Mouse (Mus musculus) MEL (cell line): Measurements from ENCODE around the gene Fam111a. TPM values are rescaled to one million over a fixed set of nuclear protein-coding genes. Genes with fewer than 3 reads are reported as not detected.
"Not testable (repeated sequence)": the region's sequence is repeated elsewhere in the genome, so short reads cannot be mapped to it uniquely, and the experiment has no call there.

ENCODE experiments used
- DNase-seq: peaks from one replicate; pipeline ENCODE4 v3.0.0; 2011; ENCODE audit warnings: low read depth, low spot score
- H3K27ac ChIP-seq: 2 replicates; pipeline ENCODE4 v1.5.1; 2012; ENCODE audit warnings: low read depth, mild to moderate bottlenecking, control low read depth, low read length, moderate library complexity; ENCODE audit not compliant: control insufficient read depth
- H3K27me3 ChIP-seq, 2 experiments: fragments of 150-350 bp in 1 of 2; sonication (generic) in 1 of 2; 2 replicates each; pipeline ENCODE4 v1.6.1; 2012; ENCODE audit warnings: low read length in 2 of 2, mild to moderate bottlenecking in 2 of 2, improper control_type of control experiment in 1 of 2, moderate library complexity in 1 of 2; ENCODE audit not compliant: insufficient read depth in 2 of 2, control insufficient read depth in 1 of 2
- H3K36me3 ChIP-seq, 2 experiments: 2 replicates each; pipeline ENCODE4 v1.6.1; 2012 to 2014; ENCODE audit warnings: low read length in 2 of 2, improper control_type of control experiment in 1 of 2, inconsistent platforms in 1 of 2, mild to moderate bottlenecking in 1 of 2; ENCODE audit not compliant: insufficient read depth in 2 of 2, control insufficient read depth in 1 of 2
- H3K4me1 ChIP-seq, 2 experiments: fragments of 150-350 bp in 1 of 2; sonication (generic) in 1 of 2; 2 replicates each; pipeline ENCODE4 v1.6.1; 2012; ENCODE audit warnings: low read length in 2 of 2, improper control_type of control experiment in 1 of 2, mild to moderate bottlenecking in 1 of 2; ENCODE audit not compliant: insufficient read depth in 2 of 2, control insufficient read depth in 1 of 2
- H3K4me3 ChIP-seq, 2 experiments: fragments of 150-350 bp in 1 of 2; sonication (generic) in 1 of 2; 2 replicates each; pipeline ENCODE4 v1.5.1; 2012; ENCODE audit warnings: low read depth in 2 of 2, low read length in 2 of 2, mild to moderate bottlenecking in 2 of 2, moderate library complexity in 2 of 2, control low read depth in 1 of 2, improper control_type of control experiment in 1 of 2; ENCODE audit not compliant: control insufficient read depth in 1 of 2, insufficient read depth in 1 of 2
- H3K79me2 ChIP-seq: 2 replicates; pipeline ENCODE4 v1.6.1; 2012; ENCODE audit warnings: mild to moderate bottlenecking, low read length, moderate library complexity; ENCODE audit not compliant: control insufficient read depth, poor library complexity, insufficient read depth
- H3K9ac ChIP-seq: 2 replicates; pipeline ENCODE4 v1.6.1; 2012; ENCODE audit warnings: low read depth, mild to moderate bottlenecking, control low read depth, low read length, moderate library complexity; ENCODE audit not compliant: control insufficient read depth, poor library complexity, severe bottlenecking
- H3K9me3 ChIP-seq: fragments of 150-350 bp; sonication (generic); replicated peaks from 2 replicates; pipeline ENCODE4 v1.6.1; 2012; ENCODE audit warnings: mild to moderate bottlenecking, low read length, improper control_type of control experiment, moderate library complexity; ENCODE audit not compliant: insufficient read depth
- ETS1 ChIP-seq: IDR thresholded peaks from 2 replicates; pipeline ENCODE4 v1.6.1; 2012; ENCODE audit warnings: low read depth, mild to moderate bottlenecking, inconsistent platforms, low read length, improper control_type of control experiment, moderate library complexity
- GABPA ChIP-seq: IDR thresholded peaks from 2 replicates; pipeline ENCODE4 v1.6.1; 2012; ENCODE audit warnings: low read depth, mild to moderate bottlenecking, inconsistent platforms, low read length, improper control_type of control experiment, moderate library complexity
- MAFK ChIP-seq: IDR thresholded peaks from 2 replicates; pipeline ENCODE4 v1.6.1; 2011; ENCODE audit warnings: low read depth, mild to moderate bottlenecking, low read length, improper control_type of control experiment, borderline replicate concordance
- MEF2A ChIP-seq: IDR thresholded peaks from 2 replicates; pipeline ENCODE4 v1.6.1; 2014; ENCODE audit warnings: low read depth, mild to moderate bottlenecking, inconsistent platforms, low read length, improper control_type of control experiment; ENCODE audit not compliant: poor library complexity, insufficient replicate concordance, severe bottlenecking; ENCODE audit errors: extremely low read depth
- MXI1 ChIP-seq: IDR thresholded peaks from 2 replicates; pipeline ENCODE4 v1.6.1; 2011; ENCODE audit warnings: mild to moderate bottlenecking, low read depth, low read length, improper control_type of control experiment
- NELFE ChIP-seq: IDR thresholded peaks from 2 replicates; pipeline ENCODE4 v1.6.1; 2011; ENCODE audit warnings: low read depth, low read length, improper control_type of control experiment
- POLR2AphosphoS5 ChIP-seq: IDR thresholded peaks from 2 replicates; pipeline ENCODE4 v1.6.1; 2012; ENCODE audit warnings: low read depth, borderline replicate concordance, mild to moderate bottlenecking, inconsistent platforms, low read length, moderate library complexity, mixed read lengths
- RCOR1 ChIP-seq: IDR thresholded peaks from 2 replicates; pipeline ENCODE4 v1.6.1; 2012; ENCODE audit warnings: low read depth, mild to moderate bottlenecking, inconsistent platforms, low read length, improper control_type of control experiment
- TCF12 ChIP-seq: IDR thresholded peaks from 2 replicates; pipeline ENCODE4 v1.6.1; 2014; ENCODE audit warnings: low read depth, mild to moderate bottlenecking, inconsistent platforms, low read length, improper control_type of control experiment, moderate library complexity
- UBTF ChIP-seq: IDR thresholded peaks from 2 replicates; pipeline ENCODE4 v1.6.1; 2012; ENCODE audit warnings: low read depth, mild to moderate bottlenecking, inconsistent platforms, low read length, improper control_type of control experiment, moderate library complexity, borderline replicate concordance; ENCODE audit not compliant: insufficient read depth
- ZKSCAN1 ChIP-seq: IDR thresholded peaks from 2 replicates; pipeline ENCODE4 v1.6.1; 2012; ENCODE audit warnings: low read depth, mild to moderate bottlenecking, inconsistent platforms, low read length, improper control_type of control experiment, moderate library complexity
- ZMIZ1 ChIP-seq: IDR thresholded peaks from 2 replicates; pipeline ENCODE4 v1.6.1; 2012; ENCODE audit warnings: low read depth, mild to moderate bottlenecking, inconsistent platforms, low read length, improper control_type of control experiment, moderate library complexity
- ZNF384 ChIP-seq: IDR thresholded peaks from 2 replicates; pipeline ENCODE4 v1.6.1; 2012; ENCODE audit warnings: low read depth, mild to moderate bottlenecking, inconsistent platforms, low read length, improper control_type of control experiment
- polyA plus RNA-seq, 2 experiments: library from polyadenylated mRNA; stranded (reverse) in 1 of 2; unstranded in 1 of 2; fragments of >175 nt in 1 of 2; fragments of >200 nt in 1 of 2; gene quantifications; 2 replicates each; pipeline versions ENCODE4 v1.2.1 to v1.2.4; 2012; ENCODE audit warnings: low replicate concordance in 2 of 2, low read depth in 1 of 2; ENCODE audit not compliant: insufficient read length in 2 of 2, insufficient read depth in 1 of 2, missing spikeins in 1 of 2
- total RNA-seq: library from RNA; depleted of rRNA; stranded (reverse); fragments of 300-350 nt; gene quantifications from 2 replicates; pipeline ENCODE4 v1.2.3, GENCODE M21; 2012; rRNA removed

The Fam111a gene
- total RNA-seq, result 53.1 and 56.1 TPM in 2 replicates
- 100 to 1,000 TPM in 1 of 2 experiments, 10 to 100 TPM in 1; 75.9 to 157 TPM for polyA plus RNA-seq

DNA sequence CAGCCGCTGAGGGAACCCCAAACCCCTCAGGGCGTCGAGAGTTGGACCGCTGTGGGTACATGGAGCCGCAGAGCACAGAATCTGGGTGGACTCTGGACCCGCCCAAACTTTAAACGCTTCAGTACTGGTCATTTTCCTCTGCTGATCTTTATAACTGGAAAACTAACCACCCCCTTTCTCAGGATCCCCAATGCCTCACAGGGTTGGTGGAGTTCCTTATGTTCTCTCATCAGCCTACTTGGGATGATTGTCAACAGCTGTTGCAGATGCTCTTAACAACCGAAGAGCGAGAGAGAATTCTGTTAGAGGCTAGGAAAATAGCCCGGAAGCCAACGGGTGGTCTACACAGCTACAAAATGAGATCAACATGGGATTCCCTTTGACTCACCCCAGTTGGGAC is at the start of gene Fam111a:
TSS of gene Fam111a (plus strand) at position 301 of the 400 bp plus-strand sequence.
- H3K27me3 ChIP-seq, H3K79me2 ChIP-seq, H3K4me1 ChIP-seq, H3K9me3 ChIP-seq, DNase-seq, H3K9ac ChIP-seq, H3K36me3 ChIP-seq, H3K4me3 ChIP-seq, H3K27ac ChIP-seq: not testable (repeated sequence)

DNA sequence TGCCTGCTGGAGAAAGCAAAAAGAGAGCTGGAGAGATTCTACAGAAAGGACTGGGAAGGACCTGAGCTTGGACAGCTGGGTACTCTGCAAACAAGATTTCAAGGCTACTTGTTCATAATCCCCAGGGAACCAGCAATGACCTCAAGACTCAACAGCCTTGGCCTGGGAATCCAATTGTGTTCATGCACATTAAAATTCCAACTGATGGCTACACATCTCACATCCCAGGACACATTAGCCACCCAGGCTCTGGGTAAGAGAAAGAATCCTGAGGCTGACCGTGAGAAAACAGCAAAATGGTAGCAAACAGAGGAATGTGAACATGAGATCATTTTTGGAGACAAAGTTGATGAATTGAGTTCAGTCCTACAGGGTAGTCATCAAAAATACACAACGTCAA is 49.3 kb upstream of the Fam111a start:
- no peak overlapping the region for H3K9ac ChIP-seq
- H3K9me3 ChIP-seq, result no peaks in the 10 kb centered on the region
- H3K27me3 ChIP-seq, result no peaks in the 10 kb centered on the region
- H3K4me3 ChIP-seq, result no peak overlapping the region
- H3K36me3 ChIP-seq, result peaks cover 0 to 4% of the 10 kb centered on the region in 2 experiments; a peak in 3 of 4 replicates
- TF ChIP-seq ZKSCAN1 (no peak), RCOR1 (no peak), GABPA (no peak)
- TF ChIP-seq, all 39 proteins: peak for 0
- Histone ChIP-seq H3K79me2 (peaks cover 4% of the 10 kb centered on the region; the same call in 1 of the 2 replicates), H3K27ac (no peak overlapping the region), H3K4me1 (peaks cover 3 to 9% of the 10 kb centered on the region in 2 experiments; a peak in 3 of 4 replicates)
- no peak for DNase-seq

DNA sequence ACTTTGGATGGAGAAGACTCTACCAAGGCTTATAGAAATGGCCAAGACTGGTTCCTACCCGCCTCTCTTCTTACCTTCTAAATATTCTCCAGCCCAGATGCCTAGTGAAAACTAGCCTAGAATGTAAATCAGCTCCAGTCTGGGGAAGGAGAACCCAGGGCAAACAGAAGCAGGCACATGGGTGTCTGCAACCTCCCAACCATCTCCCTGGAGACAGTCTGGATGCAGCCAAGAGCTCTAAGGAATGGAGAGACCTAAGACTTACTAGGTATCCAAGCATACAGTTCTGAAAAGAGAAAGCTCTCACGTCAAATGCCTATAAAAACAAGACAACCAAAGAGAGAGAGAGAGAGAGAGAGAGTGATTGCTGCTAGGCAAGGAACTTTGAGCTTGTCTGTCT is 47.6 kb upstream of the Fam111a start:
- H3K9me3 ChIP-seq, result no peaks in the 10 kb centered on the region
- DNase-seq, result no peak
- peaks cover 4% of the 10 kb centered on the region; the same call in 1 of the 2 replicates for H3K79me2 ChIP-seq
- H3K27me3 ChIP-seq, result no peaks in the 10 kb centered on the region
- TF ChIP-seq MEF2A, result no peak
- TF ChIP-seq UBTF, result no peak
- no peak for TF ChIP-seq ZNF384
- no peak for TF ChIP-seq ZMIZ1
- no peak for TF ChIP-seq MXI1
- TF ChIP-seq MAFK, result no peak
- no peak for TF ChIP-seq NELFE
- TF ChIP-seq ETS1, result no peak
- no peak for TF ChIP-seq POLR2AphosphoS5
- TF ChIP-seq TCF12, result no peak
- peaks cover 3 to 9% of the 10 kb centered on the region in 2 experiments; a peak in 3 of 4 replicates for H3K4me1 ChIP-seq
- no peak overlapping the region for H3K27ac ChIP-seq
- H3K36me3 ChIP-seq, result peaks cover 0 to 4% of the 10 kb centered on the region in 2 experiments; a peak in 3 of 4 replicates
- H3K9ac ChIP-seq, result no peak overlapping the region
- no peak overlapping the region for H3K4me3 ChIP-seq
